Mouse (Mus musculus) olfactory bulb, adult 2 months (tissue): ENCODE measurements around the gene Llgl2.

Experiments
- CTCF ChIP-seq: fragments of 200-500 bp; IDR thresholded peaks from 2 replicates; pipeline ENCODE4 v1.5.1; 2012; ENCODE audit warnings: low read depth, mild to moderate bottlenecking, low read length, moderate library complexity; ENCODE audit not compliant: insufficient read depth
- POLR2A ChIP-seq: fragments of 200-500 bp; IDR thresholded peaks from 2 replicates; pipeline ENCODE4 v1.6.1; 2012; ENCODE audit warnings: mild to moderate bottlenecking, low read depth, low read length, moderate library complexity; ENCODE audit not compliant: insufficient read depth

- TF ChIP-seq CTCF: no peak
- TF ChIP-seq POLR2A: no peak
Observed at GRCm38 (mm10) chr11:115791919-115792318, 31.9 kb upstream of the Llgl2 start.
